Mouse (Mus musculus): ENCODE data around the gene Egfl7. TPM values are rescaled to one million over a fixed set of nuclear protein-coding genes. Genes with fewer than 3 reads are reported as not detected.

Gene Egfl7
- total RNA-seq, 2 experiments from 2014 or later = 53.5 to 59.7 TPM

DNA sequence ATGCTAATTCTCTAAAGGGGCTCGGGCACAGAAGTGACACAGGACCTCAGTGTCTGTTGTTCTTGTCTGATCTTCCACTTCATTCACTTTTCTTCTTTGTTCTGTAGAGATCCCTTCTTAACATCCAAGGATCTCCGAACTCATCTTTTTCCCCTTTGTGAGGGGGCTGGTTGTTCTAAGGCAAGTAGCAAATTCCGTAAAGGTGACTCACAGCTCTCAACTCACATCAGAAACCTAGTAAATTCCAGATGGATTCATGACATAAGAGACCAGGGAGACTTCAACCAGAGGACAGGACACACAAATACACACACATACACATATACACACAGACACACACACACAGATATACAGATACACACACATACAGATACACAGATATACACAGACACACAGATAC, 30.7 kb downstream of the Egfl7 start:
- DNase-seq (ENCODE audit: low spot score in 2 of 2) = no peak

DNA sequence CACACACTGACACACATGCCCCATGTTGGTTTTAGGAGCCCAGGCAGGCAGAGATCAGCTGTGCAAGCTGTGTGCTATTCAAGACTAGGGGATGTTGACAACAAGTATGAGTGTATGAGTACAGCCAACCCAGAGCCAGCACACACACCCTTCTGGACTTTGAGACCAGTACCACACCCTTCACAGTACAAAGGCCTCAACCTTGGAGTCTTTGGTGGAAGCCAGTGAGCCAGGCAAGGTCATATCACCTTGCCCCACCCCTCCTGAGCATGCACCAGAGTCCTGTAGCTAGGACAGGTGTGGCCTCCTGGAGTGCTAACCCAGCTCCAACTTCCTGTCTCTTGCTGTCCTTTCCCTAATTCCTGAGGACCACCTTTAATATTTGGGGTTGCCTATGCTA, 31.2 kb downstream of the Egfl7 start:
- DNase-seq (ENCODE audit: low spot score in 2 of 2) = no peak

DNA sequence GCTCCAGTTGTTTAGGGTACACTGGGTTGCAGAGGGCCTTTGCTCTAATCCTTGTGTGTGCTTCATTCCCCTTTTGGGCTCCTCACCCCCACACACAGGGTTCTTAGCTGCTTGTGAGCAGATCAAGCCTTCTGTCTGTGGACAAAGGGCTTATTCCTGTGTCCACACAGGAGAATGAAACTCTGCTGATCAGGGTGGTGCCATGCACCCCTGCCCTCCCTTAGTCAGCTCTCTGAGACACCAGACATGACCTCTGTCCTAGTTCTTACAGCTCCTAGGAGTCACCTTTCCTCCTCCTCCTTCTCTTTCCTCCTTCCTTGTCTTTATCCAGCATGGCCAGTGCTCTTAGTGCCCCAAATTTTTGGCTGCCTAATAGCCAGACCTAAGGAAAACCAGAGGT, 32.1 kb downstream of the Egfl7 start:
- DNase-seq (ENCODE audit: low spot score in 2 of 2) = no peak

DNA sequence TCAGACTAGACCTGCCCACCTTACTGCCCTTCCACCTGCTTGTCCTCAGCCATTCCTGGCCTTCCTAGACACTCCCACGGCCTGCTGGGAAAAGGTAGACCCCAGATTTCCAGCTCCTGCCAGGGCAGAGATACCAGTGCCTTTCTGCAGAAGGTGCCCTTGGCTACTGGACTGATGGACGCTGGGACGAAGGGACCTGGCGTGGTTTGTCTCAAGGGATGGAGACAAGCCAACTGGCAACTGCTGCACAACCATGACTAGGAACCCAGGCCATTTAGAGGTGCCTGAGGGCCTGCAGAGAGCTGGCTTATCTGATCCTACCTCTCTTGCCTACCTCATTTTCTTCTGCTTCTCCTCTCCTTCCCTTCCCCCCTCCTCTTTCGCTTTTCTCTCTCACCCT, 35.1 kb downstream of the Egfl7 start:
- no peak for DNase-seq (ENCODE audit: low spot score in 2 of 2)

DNA sequence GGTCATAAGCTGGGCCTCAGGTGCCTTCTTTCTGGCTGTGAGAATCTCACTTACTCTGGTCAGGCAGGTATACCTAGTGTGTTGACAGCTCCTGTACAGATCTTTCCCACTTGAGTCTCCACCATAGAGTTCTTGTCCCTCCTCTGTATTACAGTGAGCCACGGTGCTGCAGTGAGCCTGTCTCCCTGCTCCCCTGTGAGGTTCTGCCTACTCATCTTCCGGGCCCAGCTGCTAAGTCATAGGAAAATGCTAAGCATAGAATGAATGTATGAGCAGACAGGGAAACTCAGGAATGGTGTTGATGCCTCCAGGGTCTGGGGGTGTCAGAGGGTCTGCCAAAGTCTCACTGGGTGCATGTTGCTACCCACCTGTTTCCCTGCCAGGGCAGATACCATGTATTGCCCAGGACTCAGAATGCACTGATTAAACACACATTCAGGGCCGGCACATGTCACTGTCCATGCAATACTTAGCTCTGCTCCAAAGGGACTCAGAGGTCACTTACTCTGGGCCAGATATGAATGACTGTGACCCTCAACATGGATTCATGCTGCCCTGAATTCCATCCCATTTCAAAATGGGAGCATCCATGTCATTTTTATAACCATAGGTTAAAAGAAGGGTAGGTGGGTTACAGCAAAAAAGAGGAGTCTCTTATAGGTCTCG, 35.8 kb downstream of the Egfl7 start:
- no peak for DNase-seq (ENCODE audit: low spot score in 2 of 2)

DNA sequence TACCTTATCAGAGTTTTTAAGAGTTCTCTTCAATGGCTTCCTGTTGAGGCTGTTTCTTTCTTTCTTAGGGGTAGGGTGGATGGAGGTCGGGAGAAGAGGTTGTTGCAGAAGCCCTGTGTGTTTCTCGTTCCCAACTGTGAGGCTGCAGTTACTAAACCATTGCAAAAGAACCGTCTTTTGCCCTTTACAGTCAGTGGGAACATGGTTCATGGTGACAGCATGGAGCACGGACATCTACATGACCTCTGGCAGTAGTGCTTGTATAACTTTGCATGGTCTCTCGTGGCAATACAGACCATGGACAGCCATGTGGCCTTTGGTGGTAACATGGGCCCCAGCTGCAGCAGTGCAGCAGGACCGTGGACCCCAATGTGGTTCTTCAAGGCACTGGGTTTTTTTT, 37.5 kb downstream of the Egfl7 start:
- DNase-seq (ENCODE audit: low spot score in 2 of 2) = no peak

DNA sequence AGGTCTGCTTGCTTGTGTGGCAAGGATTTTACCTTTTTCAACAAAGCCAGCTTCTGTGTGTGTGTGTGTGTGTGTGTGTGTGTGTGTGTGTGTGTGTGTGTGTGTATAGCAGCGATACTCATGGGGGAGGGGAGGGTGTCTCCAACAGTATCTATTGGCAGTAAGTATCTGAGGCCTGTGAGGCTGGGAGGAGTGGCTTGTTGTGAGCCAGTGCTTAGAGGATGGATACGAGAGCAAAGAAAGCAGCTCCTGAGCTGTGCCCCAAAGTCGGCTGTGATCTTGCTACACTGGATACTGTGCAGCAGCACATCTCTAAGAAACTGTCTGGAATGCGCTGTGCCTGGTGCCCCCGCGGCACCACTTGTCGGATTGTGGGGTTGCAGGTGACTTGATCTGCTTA, 38.1 kb downstream of the Egfl7 start:
- DNase-seq (ENCODE audit: low spot score in 2 of 2) = no peak

DNA sequence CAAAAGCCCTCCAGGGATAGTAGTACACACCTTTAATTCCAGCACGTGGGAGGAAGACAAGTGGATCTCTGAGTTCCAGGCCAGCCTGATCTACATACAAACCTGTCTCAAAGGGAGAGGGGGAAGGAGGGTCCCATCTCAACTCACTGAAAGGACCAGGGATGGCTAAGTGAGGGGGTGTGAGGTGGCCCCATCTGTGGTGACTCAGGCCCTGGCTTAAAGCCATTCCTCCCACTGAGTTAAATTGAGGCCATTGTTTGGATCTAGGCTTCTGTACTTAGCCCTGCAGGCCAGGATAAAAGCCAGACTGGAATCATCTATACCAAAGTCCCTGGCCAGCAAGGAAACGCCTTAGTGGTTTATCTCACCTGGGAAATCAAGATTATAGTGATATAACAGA, 41.4 kb downstream of the Egfl7 start:
- DNase-seq (ENCODE audit: low spot score in 2 of 2) = no peak

DNA sequence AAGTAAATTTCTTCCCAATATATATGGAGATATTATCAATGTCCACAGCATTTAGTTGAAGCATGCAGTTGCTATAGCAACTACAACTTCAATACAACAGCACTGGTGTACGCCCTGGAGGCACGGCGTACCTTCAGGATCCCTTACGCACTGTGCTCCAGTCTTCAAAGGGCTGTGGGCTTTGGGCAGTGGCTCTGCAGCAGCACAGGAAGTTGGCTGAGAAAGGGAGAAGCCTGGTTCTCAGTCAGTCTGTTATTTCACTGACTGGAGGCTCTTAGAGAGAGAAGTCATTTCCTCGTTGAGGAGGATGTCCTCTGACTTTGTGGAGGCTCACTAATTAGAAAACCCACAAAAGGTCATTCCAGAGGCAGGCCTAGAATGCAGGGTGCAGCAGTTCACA, 43.2 kb downstream of the Egfl7 start:
- no peak for DNase-seq (ENCODE audit: low spot score in 2 of 2)

DNA sequence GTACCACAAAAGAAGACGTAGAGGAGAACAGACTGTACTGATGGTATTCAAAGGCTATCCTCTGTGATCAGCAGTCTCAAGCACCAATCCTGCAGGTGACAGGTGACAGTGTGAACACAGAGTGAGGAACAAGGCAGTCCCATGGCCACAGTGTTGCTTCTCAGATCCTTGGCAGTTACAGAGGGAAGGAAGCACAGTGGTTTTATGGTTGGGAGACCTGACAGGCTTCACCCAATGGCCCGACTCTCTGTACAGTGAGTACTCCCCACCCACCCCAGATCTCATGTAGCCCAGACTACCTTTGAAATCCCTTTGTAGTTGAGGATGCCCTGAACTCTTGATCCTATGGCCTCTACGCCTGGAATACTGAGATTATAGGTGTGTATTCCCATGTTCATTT, 45.6 kb downstream of the Egfl7 start:
- DNase-seq (ENCODE audit: low spot score in 2 of 2) = no peak

DNA sequence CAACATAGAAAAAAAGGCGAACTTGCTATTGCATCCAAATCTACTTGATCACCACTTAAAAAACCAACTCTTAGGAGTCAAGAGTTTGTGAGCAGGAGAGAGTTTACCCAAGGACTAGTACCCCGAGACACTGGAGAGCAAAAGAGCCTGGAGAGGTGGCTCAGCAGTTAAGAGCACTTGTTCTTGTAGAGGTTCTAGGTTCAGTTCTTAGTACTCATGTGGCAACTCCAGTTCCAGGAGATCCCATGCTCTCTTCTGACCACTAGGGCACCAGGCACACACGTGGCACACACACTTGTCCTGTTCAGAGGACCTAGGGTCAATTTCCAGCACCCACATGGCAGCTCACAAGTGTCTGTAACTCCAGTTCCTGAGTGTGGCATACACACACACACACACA, 46.3 kb downstream of the Egfl7 start:
- DNase-seq (ENCODE audit: low spot score in 2 of 2) = no peak

DNA sequence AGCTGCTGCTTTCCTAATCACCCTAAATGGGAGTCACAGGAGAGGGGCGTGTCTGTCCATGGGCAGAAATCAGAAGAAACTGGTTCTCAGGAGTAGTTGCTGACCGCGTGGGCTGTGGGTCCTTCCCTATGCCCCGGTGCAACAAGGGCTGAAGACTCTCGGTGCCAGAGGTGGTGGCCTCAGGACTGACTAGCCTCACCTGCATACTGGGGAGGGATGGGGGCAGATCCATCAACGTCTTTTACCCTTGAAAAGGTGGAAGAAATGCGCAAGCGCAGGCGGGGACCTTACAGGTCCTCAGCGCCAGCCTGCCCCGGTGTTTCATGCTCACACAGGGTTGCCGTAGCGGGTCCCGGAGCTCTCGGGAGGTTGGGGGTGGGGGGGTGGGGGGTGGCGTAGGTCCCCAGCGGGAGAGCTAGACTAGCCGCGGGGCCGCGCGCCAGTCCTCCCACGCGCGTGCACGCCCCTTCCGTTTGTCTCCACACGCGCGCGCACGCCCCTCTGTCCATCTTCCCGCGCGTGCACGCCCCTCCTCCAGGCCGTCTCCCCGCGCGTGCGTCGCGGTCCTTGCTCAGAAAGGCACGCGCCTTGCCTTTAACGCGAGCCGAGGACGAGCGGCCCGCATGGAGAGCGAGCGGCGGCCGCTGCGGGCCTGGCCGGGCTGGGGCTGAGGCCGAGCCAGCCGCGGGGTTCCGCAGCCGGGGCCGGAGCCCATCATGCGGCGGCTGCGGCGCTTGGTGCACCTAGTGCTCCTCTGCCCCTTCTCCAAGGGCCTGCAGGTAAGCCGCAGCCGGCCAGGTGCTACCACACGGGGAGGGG, 48.3 kb downstream of the Egfl7 start, which contains the start of gene Fam69b:
TSS of gene Fam69b (plus strand) at position 537 of the 819 bp plus-strand sequence.
- peak; percentile 82 to 92 for DNase-seq (ENCODE audit: low spot score in 2 of 2)

DNA sequence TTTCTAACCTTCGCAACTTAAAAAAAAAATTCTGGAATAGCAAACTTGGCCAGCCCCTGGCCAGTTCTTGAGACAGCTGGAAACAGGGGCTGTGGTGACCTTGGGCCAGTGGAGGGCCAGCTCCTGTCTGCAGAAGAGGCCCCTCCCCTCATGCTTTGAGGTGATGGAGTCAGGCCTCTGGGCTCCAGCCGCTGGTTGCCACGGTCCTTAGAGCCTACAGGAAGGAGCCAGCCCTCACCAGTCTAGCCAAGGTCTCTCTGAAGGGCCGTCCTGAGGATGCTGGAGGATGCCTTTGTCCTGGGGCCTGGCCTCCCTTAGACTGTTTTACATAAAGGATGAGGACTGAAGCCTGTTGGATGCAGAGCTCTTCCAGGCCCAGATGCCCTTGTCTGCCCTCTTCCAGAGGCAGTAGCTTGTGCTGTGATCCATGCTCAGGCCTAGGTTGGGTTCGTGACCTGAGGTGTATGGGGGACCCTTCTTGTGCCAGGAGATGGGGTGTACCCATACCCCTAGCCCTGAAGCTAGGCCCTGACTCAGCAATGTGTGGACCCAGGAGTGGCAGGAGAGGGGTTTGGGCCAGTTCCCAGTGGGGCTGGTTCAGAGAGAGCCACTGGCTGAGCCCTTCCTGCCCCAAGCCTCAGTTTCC, 49.1 kb downstream of the Egfl7 start:
- no peak for DNase-seq (ENCODE audit: low spot score in 2 of 2)

DNA sequence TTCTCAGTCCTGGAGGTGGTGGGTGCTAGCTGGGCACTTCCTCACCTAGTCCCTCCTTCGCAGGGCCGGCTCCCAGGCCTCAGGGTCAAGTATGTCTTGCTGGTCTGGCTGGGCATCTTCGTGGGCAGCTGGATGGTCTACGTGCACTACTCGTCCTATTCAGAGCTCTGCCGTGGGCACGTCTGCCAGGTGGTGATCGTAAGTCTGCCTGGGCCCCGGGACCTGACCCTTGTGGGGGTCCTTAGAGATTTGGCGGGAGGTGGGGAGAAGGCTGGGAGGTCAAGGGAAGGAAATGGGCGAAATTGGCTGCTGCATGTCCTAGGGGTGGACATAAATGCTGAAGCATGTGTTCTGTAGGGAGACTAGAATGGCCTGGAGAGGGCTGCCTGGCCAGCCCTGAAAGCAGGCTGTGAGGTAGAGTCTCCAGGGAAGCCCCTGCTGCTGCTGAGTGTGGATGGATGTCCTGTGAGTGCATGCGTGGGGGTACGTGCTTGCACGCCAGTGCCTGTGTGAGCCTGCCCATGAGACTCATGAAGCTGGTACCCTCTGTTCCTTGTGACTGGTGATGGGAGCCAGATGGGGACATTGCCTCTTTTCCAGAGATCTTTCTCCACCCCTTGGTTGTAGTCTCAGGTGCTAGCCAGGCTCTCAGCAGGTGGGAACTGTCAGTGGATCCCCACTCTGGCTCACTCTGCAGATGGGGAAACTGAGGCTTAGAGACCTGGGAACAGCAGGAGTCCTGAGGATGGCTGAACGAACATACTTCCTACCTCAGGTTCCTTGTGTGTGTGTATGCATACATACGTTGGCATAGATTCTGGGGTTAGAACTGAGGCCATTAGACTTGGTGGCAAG, 53.0 kb downstream of the Egfl7 start:
- no peak for DNase-seq (ENCODE audit: low spot score in 2 of 2)

DNA sequence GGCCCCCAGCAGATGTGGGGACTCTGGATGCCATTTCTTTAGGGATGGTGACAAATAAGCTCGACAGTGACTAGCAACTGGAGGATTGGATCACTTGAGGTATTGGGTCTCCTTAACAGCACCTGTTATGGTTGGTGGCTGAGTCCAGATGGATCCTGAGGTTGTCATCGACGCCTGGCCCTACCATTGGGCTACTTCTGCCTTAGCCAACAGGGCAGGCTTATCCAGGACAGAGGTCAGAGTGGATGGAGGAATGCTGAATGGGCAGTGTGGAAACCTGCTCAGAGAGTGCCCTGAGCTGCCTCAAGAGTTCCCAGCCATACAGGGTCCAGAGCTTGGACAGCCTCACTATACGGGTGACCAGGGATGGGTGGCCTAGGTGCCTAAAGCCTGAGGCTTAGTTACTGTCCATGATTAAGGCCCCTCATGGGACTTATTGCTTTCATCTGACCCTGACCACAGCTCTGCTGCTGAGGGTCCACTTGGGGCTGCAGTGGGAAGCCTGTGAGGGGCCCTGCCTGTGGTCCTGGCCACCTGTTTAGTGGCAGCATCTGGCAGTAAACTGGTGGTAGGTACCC, 54.2 kb downstream of the Egfl7 start:
- DNase-seq (ENCODE audit: low spot score in 2 of 2) = no peak

DNA sequence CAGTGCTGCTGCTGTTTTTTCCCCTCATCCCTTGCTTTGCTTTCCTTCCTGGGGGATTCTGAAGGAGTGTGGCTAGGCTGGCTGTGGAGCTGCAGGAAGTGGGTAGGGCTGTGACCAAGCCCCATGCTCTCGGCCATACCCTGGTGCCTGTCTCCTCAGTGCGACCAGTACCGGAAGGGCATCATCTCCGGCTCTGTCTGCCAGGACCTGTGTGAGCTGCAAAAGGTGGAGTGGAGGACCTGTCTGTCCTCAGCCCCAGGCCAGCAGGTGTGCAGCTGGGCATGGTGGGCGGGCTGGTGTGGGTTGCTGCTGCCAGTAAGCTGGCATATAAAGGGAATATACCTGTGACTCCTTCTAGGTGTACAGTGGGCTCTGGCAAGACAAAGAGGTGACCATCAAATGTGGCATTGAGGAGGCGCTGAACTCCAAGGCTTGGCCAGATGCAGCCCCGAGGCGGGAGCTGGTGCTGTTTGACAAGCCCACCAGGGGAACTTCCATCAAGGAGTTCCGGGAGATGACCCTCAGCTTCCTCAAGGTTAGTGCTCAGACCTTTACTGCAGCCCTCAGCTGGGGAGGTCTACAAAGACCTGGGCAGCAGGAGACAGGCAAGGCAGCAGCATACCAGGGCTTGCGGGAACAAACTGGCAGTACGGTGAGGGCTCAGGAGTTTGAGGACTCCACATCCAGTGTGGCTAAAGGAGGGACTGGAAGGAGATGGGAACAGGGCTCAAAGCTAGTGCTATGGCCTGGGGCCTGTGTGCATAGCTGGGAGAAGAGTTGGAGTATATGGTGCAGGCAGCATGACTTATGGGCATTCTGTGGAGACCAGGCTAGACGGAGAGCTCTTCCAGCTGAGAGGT, 55.0 kb downstream of the Egfl7 start:
- no peak for DNase-seq (ENCODE audit: low spot score in 2 of 2)

DNA sequence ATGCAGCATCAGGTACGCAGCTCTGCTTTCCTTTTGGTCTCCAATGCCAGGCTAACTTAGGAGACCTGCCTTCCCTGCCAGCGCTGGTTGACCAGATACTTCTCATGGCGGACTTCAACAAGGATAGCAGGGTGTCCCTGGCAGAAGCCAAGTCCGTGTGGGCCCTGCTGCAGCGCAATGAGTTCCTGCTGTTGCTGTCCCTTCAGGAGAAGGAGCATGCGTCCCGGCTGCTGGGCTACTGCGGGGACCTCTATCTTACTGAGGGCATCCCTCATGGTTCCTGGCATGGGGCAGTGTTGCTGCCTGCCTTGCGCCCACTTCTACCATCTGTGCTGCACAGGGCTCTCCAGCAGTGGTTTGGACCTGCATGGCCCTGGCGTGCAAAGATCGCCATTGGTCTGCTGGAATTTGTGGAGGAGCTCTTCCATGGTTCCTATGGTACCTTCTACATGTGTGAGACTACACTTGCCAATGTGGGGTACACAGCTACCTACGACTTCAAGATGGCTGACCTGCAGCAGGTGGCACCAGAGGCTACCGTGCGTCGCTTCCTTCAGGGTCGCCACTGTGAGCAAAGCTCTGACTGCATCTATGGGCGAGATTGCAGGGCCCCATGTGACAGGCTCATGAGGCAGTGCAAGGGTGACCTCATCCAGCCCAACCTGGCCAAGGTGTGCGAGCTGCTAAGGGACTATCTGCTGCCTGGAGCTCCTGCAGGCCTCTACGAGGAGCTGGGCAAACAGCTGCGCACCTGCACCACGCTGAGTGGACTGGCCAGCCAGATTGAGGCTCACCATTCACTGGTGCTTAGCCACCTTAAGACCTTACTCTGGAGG, 55.9 kb downstream of the Egfl7 start:
- no peak for DNase-seq (ENCODE audit: low spot score in 2 of 2)

DNA sequence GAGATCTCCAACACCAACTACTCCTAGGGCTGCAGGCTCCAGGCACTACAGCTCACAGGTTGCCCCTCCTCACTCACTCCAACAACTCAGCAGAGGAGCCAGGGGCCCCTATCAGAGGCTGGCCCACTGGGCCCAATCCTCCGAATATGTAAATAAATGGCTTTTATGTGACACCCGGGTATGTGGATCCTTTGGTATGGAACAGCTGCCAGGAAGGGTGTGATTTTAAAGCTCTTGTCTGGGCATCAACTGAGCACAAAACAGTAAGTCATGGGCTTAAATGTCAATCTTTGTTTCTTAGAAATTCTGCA, 56.5 kb downstream of the Egfl7 start:
- no peak for DNase-seq (ENCODE audit: low spot score in 2 of 2)

DNA sequence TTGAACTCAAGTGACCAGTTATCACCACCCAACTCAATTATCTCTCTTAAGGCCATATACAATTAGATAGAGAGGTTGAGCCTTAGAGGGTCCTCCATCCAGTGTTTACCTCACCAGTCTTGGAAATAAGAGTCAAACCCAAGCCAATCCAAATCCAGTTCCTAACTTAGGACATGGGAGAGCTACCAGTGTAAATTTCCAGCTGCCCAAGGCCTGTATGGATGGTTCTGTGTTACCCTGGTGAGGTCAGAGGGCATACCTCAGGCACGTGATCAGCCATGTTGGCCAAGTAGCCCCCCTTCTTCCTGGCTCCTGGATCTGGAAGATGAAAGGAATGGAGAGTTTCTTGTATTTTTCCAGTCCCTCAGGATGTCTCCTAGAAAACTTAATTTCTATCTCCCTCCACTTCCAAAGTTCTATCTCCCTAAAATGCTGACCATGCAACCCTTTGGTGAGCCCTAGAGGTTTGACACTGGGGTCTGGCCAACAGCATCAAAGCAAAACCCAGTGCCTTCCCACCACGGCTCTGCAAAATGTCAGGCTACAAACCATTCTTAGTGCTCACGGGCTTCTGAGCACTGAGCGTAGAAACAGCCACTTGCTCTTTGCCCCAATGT, 57.6 kb downstream of the Egfl7 start:
- DNase-seq (ENCODE audit: low spot score in 2 of 2) = no peak

All from layer of hippocampus, adult 18-20 months (tissue).